Mouse (Mus musculus): ENCODE results near the gene Gm11634.

DNA sequence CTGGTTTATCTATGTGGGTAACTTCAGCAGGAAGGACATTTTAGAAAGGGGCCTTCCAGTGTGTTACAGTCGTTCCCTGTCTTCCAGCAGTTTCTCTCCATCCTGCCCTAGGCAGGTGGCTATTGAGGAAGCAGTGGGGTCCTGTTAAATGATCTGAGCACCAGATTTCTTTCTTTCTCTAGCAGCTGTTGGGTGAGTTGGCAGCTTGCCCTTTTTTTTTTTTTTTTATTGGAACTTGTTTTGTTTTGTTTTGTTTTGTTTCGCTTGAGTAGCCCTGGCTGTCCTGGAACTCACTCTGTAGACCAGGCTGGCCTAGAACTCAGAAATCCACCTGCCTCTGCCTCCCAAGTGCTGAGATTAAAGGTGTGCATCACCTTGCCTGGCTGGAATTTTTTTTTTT is 42.1 kb downstream of the Gm11634 start:
- TF ChIP-seq CTCF (IDR thresholded peaks at IDR 0.05; ENCODE audit: low read depth, low read length): no peak
- TF ChIP-seq POLR2AphosphoS5 (IDR thresholded peaks at IDR 0.05; ENCODE audit: insufficient replicate concordance, low read depth, low read length): no peak
- no peak for TF ChIP-seq TAL1 (conservative IDR thresholded peaks at IDR 0.05; ENCODE audit: low read depth, low read length)
- TF ChIP-seq GATA1 (IDR thresholded peaks at IDR 0.05; ENCODE audit: borderline replicate concordance, low read length): no peak

All from G1E (cell line).